Mouse (Mus musculus) CD4-positive helper T cell, adult 2 months (primary cell): Measurements from ENCODE around the gene Lix1l.

Experiments
- DNase-seq: peaks from one replicate; pipeline ENCODE4 v3.0.0-alpha.2; 2012; ENCODE audit warnings: low read depth, missing footprints, low spot score

The Lix1l gene

GRCm38 (mm10) chr3:96673514-96673913 is 72.6 kb downstream of the Lix1l start:
- DNase-seq = no peak

GRCm38 (mm10) chr3:96674442-96674841 is 73.5 kb downstream of the Lix1l start:
- DNase-seq = no peak

GRCm38 (mm10) chr3:96675171-96675570 is 74.2 kb downstream of the Lix1l start:
- DNase-seq = peak; percentile 72

GRCm38 (mm10) chr3:96675690-96676089 is 74.7 kb downstream of the Lix1l start:
- DNase-seq = no peak
